Mouse (Mus musculus) 3134 (cell line): Measurements from ENCODE around the gene Tmem108.
A peak's percentile ranks its signal among the peaks of the same experiment; 100 is the strongest.

Experiments
- DNase-seq: peaks from one replicate; pipeline ENCODE4 v3.0.0-alpha.2; 2011; ENCODE audit warnings: low spot score; ENCODE audit not compliant: insufficient read length; ENCODE audit errors: extremely low read depth

Gene Tmem108

GRCm38 (mm10) chr9:103639413-103639812 is 122.2 kb downstream of the Tmem108 start:
- DNase-seq: no peak

GRCm38 (mm10) chr9:103637451-103637850 is 124.2 kb downstream of the Tmem108 start:
- DNase-seq: no peak

GRCm38 (mm10) chr9:103636847-103637246 is 124.8 kb downstream of the Tmem108 start:
- no peak for DNase-seq

- DNase-seq: no peak
Observed at GRCm38 (mm10) chr9:103628861-103629469, 132.7 kb downstream of the Tmem108 start.

GRCm38 (mm10) chr9:103627404-103627900 is 134.2 kb downstream of the Tmem108 start:
- DNase-seq: no peak

- DNase-seq: no peak
Observed at GRCm38 (mm10) chr9:103626156-103626555, 135.5 kb downstream of the Tmem108 start.

- peak; percentile 11 for DNase-seq
Observed at GRCm38 (mm10) chr9:103624649-103625048, 137.0 kb downstream of the Tmem108 start.

GRCm38 (mm10) chr9:103623560-103624316 is 137.9 kb downstream of the Tmem108 start:
- no peak for DNase-seq

GRCm38 (mm10) chr9:103622988-103623387 is 138.6 kb downstream of the Tmem108 start:
- DNase-seq: no peak

- no peak for DNase-seq
Observed at GRCm38 (mm10) chr9:103621870-103622269, 139.8 kb downstream of the Tmem108 start.

GRCm38 (mm10) chr9:103620517-103621212 is 141.0 kb downstream of the Tmem108 start:
- DNase-seq: no peak

GRCm38 (mm10) chr9:103614260-103614659 is 147.4 kb downstream of the Tmem108 start:
- DNase-seq: no peak

- DNase-seq: no peak
Observed at GRCm38 (mm10) chr9:103608161-103609058, 153.2 kb downstream of the Tmem108 start.

- DNase-seq: no peak
Observed at GRCm38 (mm10) chr9:103606056-103606455, 155.6 kb downstream of the Tmem108 start.

- no peak for DNase-seq
Observed at GRCm38 (mm10) chr9:103603792-103604191, 157.8 kb downstream of the Tmem108 start.

- no peak for DNase-seq
Observed at GRCm38 (mm10) chr9:103601878-103602277, 159.8 kb downstream of the Tmem108 start.

- no peak for DNase-seq
Observed at GRCm38 (mm10) chr9:103600834-103601233, 160.8 kb downstream of the Tmem108 start.

GRCm38 (mm10) chr9:103599908-103600307 is 161.7 kb downstream of the Tmem108 start:
- no peak for DNase-seq

- no peak for DNase-seq
Observed at GRCm38 (mm10) chr9:103597861-103598260, 163.8 kb downstream of the Tmem108 start.

- no peak for DNase-seq
Observed at GRCm38 (mm10) chr9:103595190-103595837, 166.3 kb downstream of the Tmem108 start.
